Mouse (Mus musculus) 3T3-L1 (cell line): ENCODE measurements around the gene Bdh1.
"Not testable (repeated sequence)": the region's sequence is repeated elsewhere in the genome, so short reads cannot be mapped to it uniquely, and the experiment has no call there.

Experiments used
- DNase-seq: peaks from one replicate; pipeline ENCODE4 v3.0.0-alpha.2; 2015; ENCODE audit warnings: low read depth, low spot score

Bdh1 gene

DNA sequence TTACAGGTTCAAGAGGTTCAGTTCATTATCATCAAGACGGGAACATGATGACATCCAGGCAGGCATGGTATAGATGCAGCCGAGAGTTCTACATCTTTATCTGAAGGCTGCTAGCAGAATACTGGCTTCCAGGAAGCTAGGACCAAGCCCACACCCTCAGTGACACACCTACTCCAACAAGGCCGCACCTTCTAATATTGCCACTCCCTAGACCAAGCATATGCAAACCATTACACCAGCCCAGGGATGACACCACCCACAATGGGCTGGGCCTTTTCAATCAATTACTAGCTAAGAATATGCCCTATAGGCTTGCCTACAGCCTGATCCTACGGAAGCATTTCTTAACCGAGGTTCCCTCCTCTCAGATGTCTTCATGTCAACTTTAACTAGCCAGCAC, 42.9 kb downstream of the Bdh1 start:
- DNase-seq: no peak

DNA sequence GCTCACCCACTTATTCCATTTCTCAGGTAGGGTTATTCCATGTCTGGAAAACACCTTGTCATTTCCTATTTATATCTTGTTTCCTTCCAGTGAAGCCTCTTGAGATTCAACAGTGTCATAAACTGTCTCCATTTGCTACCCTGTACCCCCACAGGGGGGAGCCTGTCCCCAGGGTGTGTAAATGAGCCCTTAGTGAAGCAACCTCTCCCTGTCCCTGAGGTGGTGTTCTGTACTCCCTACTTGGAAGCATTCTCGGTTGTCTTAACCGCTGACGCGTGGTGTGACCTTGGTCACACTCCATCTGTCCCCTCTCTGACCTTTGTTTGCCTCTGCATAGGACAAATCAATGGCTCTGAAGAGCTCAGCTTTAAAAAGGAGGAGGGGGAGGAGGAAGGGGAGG, 43.5 kb downstream of the Bdh1 start:
- DNase-seq: peak; percentile 77

DNA sequence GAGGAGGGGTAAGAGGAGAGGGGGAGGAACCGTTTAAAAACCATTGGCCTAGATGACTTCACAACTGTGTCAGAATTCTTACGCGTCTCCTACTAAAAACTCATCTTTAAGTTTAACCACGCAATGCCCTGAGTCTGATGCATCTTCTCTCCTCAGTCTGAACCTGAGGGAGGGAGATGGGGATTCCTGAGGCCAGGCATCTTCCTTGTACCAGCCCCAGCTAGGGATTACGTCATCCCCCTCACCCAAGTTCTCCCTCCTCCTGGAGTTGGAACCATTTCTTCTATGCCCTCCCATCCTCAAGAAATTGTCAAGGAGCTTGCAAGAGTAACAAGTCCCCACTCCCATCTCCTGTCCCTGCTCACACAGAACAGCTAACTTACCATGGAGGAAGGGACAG, 44.0 kb downstream of the Bdh1 start:
- no peak for DNase-seq

DNA sequence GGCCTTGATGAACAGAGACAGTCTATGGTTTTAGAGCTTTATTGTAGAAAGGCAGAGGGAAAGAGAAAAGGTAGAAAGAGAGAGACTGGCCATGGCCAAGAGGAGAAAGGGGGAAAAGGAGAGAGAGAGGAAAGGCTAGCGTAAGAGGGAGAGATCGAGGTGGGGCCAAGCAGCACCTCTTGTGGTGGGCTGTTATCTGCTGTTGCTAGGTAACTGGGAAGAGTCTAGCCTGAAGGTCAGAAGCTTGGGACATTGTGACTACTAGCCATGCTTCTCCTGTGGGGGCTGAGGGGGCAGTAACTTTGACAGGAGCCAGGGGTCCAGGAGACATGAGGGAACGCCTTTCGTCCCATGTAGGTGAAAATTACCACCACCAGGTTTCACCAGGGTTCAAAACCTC, 48.7 kb downstream of the Bdh1 start:
- not testable (repeated sequence) for DNase-seq

DNA sequence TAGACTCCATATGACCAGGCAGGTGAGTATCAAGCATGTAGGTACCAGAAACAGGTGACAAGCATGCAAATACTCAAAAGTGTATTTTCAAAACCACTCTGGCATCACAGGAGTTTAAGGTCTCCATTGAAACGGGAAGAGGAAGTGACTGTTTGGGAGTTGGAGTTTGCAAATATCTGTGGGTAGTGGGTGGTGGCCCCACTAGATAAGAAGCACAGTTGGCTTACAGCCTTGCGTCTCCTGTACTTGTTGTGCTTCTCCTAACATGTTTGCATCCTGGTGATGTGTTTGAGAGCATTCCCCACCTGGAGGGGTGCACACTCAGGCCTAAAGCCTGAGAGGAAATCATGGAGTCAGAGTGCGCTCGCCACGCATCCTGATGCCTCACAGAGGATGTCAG, 49.9 kb downstream of the Bdh1 start:
- DNase-seq: no peak

DNA sequence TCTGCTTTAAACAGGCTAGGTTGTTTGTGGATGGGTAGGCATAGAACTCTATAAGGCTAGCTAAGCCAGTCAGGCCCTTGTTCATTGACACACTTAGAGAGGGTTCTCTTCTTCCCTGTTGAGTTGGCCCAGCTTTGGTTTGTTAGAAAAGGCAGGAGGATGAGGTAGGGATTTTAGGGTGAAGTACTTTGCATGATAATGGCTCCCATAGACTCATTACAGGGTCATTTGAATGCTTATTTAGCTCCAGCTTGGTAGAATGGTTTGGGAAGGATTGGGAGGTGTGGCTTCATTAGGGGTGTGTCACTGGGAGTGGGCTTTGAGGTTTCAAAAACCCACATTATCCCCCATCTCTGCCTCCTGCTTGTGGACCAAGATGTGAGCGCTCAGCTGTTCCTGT, 51.1 kb downstream of the Bdh1 start:
- no peak for DNase-seq

DNA sequence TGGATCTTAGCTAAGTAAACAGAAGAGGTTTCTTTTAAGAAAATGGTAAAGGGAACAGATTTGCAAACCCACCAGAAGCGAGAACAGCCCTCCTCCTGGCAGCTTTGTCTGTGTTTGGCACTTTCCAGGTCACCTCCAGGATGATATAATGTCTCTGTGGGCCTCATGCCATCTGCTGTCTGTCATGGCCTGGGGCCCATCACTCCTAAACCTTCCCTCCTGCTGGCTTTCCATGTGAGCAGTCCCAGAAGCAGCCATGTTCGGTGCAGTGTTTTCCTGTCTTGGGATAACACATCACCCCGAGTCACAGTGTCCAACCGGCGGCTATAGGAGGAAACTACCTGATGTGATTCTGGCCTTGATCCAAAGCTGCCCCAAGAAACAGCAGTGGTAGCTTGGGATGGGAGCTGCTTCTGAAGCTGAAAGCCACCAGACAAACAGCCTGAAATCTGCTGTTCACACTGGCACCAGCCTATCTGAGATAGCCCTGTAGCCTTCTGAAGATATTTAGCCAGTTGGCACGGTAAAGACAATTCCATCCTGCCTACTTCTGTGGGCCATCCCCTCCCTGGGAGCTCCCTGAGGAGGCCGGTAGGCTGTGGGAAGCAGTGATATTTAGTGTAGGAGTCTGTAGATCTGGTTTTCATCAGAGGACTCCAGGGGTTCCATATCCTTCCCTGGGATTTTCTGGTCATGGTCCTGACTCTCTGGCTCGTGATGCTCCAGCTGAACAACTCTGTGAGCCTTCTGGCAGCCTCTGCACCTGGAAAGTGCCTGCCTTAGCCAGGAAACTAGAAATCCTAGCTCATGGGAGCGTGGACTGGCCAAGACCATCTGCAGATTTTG, 53.3 kb downstream of the Bdh1 start:
- DNase-seq: peak; percentile 57

DNA sequence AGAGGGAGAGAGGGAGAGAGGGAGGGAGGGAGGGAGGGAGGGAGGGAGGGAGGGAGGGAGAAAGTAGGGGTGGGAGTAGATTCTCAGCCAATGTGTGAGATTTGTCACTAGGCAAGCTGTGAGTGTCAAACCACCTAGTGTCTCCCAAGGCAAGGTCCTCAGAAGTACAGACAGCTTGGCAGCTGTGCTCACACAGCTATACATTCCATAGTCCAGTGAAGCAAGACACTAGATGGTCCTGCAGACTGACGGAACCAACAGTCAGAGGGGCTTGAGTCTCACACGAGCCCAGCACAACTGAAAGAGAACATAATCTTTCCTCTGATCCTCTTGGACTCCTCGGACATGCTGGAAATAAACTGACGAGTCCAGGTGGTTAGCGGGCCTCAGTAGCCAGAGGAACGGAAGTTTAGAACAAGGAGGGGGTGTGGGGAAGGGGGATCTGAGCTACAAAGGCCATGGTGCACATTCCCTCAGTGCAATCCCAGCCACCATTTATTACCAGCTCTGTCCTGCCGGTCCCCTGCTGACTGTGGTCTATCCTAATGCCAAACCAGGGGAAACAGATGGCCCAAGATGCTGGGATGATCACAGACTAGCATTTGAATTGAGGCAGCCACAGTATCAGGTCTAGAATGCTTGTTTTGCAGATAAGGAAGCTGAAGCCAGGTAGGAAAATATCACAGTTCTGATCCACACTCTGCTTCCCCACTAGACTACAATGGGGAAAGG, 55.0 kb downstream of the Bdh1 start:
- DNase-seq: no peak

DNA sequence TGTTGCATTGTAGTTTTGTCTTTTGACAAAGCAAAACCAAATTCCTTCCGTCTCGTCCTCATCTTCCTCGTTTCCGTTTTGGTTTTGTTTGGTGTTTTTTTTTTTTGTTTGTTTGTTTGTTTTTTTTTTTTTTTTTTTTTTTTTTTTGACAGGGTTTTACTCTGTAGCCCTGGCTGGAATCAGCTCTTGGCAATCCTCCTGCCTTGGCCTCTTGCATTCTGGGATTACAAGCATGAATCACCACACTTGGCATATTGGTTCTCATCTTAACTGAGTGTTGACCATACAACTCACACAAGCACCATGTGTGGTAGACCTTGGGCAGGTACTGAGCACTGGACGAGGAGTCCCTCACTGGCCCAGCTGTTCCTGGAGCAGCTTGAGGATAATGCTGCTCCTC, 63.3 kb downstream of the Bdh1 start:
- no peak for DNase-seq

DNA sequence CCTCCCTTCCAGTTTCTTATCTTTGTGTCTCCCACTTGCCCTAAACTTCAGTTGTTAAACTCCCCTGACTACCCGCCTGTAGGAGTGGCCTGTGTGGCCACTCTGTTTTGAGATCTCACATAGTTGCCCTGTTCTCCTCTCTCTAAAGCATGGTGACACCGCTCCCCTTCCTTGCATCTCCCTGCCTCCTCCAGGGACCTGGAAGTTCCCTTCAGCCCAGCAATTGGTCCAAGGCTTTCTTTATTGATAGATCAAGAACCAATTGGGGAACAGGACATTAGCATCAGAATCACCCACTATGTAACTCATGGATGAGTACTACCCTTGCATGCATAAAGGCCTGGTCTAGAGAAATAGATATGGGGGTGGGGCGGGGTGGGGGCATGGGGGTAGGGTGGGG, 65.2 kb downstream of the Bdh1 start:
- no peak for DNase-seq

DNA sequence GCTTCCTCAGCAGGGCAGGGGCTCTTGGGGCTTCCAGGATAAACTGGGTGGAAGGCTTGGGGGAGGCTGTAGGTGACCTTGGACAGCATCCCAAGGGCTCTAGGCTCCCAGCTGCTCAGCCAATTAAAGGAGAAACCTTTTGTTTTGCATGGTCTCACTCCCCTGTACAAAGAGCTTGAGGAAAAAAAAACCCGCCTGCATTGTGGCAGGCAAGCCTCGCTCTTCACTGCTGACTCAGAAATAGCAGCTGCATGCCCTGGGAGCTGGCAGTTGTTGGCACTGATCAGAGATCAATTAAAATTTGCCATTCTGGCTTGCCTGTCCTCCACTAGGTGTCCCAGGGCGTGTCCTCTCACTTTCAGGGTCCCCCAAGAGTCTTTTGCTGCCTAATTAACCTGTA, 67.0 kb downstream of the Bdh1 start:
- peak; percentile 29 for DNase-seq

DNA sequence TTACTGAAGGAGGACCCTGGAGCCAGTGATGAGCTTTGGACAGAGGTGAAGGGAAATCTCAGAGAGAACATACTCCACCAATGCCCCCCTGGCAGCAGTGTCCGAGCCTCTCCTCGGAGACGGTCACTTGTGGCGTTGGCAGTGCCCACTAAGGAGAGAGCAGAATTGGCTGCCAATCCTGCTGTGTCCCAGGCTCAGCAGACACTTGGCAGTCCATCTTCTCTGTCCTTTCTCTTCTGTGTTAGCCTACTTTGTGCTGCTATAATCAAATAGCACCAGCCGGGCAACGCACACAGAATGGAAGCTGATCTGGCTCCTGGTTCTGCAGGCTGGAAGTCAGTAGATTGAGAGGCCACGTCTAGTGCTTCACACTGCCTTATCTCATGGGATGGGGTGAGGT, 68.9 kb downstream of the Bdh1 start:
- DNase-seq: no peak

DNA sequence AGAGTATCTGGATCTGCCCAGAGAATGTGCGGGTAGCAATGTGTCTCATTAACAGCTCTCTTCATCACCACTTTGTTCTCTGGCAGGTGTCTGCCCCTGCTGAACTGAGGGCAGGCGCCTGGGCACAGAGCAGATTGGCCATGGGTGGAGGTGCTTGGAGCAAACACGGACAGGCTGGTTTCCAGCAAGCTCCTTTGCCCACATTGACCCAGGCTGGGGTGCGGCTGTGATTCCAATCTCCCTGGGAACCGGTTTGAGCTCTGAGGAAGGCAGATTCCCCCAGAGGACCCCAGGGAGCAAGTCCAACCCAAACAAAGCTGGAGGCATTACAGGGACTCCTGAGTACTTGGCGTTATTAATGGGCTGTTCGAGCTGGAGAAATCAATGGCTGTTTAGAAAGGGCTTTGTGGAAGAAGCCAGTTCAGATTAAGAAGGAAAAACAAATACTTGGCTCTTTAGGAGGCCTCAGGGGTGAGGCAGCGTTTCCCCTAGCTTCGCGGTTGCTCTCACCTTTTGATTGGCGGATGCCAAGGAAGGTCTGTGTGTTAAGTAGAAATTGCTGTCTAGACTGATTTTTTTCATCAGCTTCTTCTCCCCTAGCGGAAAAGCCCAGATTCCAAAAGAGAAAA, 71.0 kb downstream of the Bdh1 start:
- peak; percentile 50 for DNase-seq

DNA sequence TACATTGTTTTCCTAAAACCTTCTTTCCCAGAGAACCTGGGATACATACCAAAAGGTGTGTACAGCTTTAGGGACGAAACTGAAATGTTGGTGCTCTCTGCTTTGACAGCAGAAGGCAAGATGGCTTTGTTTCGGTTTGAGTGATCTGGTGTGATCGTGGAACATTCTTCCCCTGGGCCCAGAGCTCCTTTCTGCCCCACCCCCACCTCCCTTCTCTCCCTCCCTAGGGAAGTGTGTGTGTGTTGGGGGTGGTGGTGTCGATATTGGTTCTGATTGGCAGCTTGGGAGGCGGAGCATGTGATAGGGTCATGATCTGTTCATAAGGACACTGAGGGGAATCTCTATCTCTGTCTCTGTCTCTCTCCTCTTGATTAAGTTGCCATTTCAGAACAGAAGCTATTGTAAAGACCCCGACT, 71.5 kb downstream of the Bdh1 start:
- DNase-seq: no peak

DNA sequence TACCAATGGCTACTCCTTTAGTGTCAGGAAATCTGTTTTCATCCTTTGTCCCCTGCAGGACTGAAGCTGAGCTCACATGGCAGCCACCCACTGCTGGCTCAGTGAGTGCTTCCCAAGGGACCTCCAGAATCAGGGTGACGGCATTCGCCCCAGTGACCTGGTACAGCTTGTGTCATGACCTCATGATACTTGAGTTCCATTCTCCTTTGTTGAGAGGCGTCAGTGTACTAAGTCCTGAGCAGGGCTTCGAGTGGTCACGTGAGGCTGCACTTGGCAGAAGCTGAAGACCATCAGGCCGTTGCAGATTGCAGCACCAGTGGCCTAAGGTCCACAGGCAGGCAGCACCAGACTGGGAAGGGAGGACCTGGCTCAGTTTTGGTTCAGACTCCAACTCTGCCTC, 71.9 kb downstream of the Bdh1 start:
- DNase-seq: no peak

DNA sequence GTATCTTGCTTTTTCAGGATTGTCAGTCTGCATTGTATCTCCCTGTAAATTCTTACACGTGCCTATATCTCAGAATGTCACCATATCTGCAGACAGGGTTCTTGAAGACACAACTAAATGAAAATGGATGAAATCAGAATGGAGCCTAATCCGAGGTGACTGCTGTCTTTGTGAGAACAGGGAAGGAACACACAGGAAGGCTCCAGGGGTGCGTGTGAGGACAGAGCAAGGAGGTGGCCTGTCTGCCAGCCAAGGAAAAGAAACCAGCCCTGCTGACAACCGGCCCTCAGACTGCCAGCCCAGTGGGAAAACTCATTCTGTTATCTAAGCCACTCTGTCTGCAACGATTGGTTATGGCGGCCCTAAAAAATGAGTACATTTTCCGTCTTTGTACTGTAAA, 73.3 kb downstream of the Bdh1 start:
- peak; percentile 35 for DNase-seq

DNA sequence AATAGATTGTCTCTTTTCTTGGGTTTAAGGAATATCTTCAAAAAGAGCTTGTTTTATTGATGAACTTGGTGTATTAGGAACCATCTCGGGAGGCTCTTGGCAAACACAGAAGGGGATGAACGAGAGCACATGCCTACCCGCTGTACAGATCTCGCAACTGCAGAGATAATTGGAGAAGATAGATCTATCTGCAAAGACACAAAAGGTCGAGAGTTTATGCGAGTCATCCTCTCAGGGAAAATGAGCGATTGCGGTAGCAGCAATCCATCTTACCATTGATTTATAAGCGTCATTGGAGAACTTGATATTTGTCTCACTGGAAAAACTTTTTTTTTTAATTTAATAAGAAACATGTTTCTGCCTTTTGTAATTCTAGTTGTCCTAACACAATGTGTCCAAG, 73.7 kb downstream of the Bdh1 start:
- peak; percentile 54 for DNase-seq

DNA sequence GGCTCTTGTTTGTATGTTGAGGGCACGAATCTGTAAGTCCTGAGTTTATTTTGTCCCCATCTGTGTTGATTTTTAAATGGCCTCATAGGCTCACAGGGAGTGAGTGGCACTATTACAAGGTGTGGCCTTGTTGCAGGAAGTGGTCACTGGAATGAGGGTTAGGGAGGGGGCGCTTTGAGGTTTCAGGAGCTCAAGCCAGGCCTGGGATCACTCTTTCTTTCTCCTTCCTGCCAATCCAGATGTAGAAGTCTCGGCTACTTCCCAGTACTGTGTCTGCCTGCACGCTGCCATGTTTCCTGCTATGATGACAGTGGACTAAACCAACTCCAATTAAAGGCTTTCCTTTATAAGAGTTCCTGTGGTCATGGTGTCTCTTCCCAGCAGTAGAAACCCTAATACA, 76.3 kb downstream of the Bdh1 start:
- DNase-seq: peak; percentile 62

DNA sequence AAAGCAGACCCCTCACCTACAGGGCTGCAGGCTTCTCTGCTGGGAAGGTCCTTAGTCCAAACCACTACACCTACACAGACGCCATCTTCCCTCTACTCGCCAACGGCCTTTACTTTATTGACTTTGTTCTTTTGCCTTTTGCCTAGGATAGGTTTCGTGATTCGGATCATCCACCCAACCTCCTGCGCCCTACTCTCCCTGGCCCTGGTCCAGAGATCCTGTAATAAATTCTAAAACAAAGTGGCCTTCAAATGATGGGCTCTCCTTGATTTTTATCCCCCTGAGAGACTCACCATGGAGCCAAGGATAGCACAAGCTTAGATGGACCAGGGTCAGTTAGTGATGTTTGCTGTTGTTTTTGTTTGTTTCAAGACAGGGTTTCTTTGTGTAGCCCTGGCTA, 76.9 kb downstream of the Bdh1 start:
- DNase-seq: no peak

DNA sequence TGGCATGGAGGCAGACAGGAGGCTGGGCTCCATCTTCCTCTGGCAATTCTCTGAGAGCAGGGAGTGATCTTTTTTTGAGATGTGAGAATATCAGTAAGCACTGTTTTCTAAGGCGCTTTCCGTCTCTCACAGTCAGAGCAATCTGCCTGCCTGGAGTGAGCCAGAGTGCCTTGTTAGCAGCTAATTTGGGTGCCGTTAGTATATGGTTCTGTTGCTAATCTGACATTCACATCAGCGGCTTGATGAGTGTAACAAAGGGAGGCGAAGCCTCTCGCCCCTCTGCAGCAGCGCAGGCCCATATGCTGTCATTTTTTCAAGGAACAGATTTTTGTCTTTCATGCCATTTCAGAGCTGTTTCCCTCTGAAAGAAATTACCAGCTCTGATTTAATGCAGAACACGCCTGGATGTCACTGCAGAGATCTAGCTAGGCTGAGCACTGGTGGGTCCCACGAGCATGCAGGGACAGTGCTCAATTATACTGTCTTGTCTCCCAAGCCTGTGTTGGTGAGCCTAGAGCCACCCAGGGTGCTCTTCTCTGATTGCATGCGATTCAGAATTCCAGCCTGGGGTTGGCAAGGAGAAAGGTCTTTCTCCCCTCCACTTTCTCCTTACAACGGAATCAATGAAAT, 77.7 kb downstream of the Bdh1 start:
- DNase-seq: no peak

DNA sequence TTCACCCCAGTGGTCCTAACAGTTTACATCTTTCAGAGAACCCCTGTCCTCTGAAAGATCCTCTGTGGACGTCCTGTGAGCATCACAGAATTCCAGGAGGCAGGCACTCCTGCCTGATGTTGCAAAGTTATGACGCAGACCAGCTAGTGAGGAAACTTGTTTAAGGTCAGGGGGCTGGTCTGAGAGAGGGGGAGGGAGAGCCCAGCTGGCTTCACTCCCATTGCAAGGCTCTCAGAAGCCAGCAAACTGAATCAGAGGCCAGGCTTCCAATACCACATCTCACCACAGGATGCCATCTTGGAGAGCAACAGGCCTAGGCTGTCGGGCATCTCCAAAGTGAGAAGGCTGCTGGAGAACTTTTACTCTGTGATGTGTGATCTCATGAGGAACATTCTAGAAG, 78.5 kb downstream of the Bdh1 start:
- peak; percentile 50 for DNase-seq
